Mouse (Mus musculus) hindbrain, embryonic 16.5 days (tissue): ENCODE data around the gene Csrp2. TPM values are rescaled to one million over a fixed set of nuclear protein-coding genes. Genes with fewer than 3 reads are reported as not detected.
A peak's percentile ranks its signal among the peaks of the same experiment; 100 is the strongest.

Source experiments
- ATAC-seq: fragments of 200-750 bp; cut with Nextera tagmentation; 2 replicates; pipeline ENCODE4 v1.8.0; 2017; ENCODE audit warnings: moderate TSS enrichment, moderate library complexity
- H3K27ac ChIP-seq: fragments of 300-500 bp; sonication (generic); 2 replicates; pipeline ENCODE4 v1.5.1; 2014; ENCODE audit warnings: low read depth, mild to moderate bottlenecking, control low read depth, low read length, moderate library complexity
- H3K27me3 ChIP-seq: fragments of 300-500 bp; sonication (generic); replicated peaks from 2 replicates; pipeline ENCODE4 v1.6.1; 2014; ENCODE audit warnings: low read length; ENCODE audit not compliant: control insufficient read depth, insufficient read depth
- H3K36me3 ChIP-seq: fragments of 300-500 bp; sonication (generic); 2 replicates; pipeline ENCODE4 v1.6.1; 2014; ENCODE audit warnings: mild to moderate bottlenecking, low read length, moderate library complexity, mixed read lengths; ENCODE audit not compliant: control insufficient read depth, insufficient read depth
- H3K4me1 ChIP-seq: fragments of 300-500 bp; sonication (generic); 2 replicates; pipeline ENCODE4 v1.6.1; 2014; ENCODE audit warnings: low read depth, low read length; ENCODE audit not compliant: control insufficient read depth, insufficient read depth
- H3K4me2 ChIP-seq: fragments of 300-500 bp; sonication (generic); 2 replicates; pipeline ENCODE4 v1.6.1; 2014; ENCODE audit warnings: mild to moderate bottlenecking, low read length, control low read depth, moderate library complexity
- H3K4me3 ChIP-seq: fragments of 300-500 bp; sonication (generic); 2 replicates; pipeline ENCODE4 v1.5.1; 2014; ENCODE audit warnings: mild to moderate bottlenecking, low read length, control low read depth, moderate library complexity
- H3K9ac ChIP-seq: fragments of 300-500 bp; sonication (generic); 2 replicates; pipeline ENCODE4 v1.6.1; 2014; ENCODE audit warnings: low read depth, mild to moderate bottlenecking, control low read depth, low read length, moderate library complexity
- H3K9me3 ChIP-seq: fragments of 300-500 bp; sonication (generic); 2 replicates; pipeline ENCODE4 v1.6.1; 2014; ENCODE audit warnings: mild to moderate bottlenecking, low read length, moderate library complexity; ENCODE audit not compliant: control insufficient read depth
- WGBS: fragments of 180-500 bp; shearing (Covaris S2); extraction: QIAGEN DNeasy Blood & Tissue Kit; methylation state at CpG from one replicate; pipeline ENCODE4 v1.1.7; 2014; 5-methylcytosine and 5-hydroxymethylcytosine counted together
- polyA plus RNA-seq: library from polyadenylated mRNA; unstranded; fragments of >200 nt; fragmentation: Nextera tagmentation; extraction: Ambion mirVana; gene quantifications from 2 replicates; pipeline ENCODE4 v1.2.1, GENCODE M21; 2015

Gene Csrp2
- polyA plus RNA-seq: 120 and 121 TPM in 2 replicates

DNA sequence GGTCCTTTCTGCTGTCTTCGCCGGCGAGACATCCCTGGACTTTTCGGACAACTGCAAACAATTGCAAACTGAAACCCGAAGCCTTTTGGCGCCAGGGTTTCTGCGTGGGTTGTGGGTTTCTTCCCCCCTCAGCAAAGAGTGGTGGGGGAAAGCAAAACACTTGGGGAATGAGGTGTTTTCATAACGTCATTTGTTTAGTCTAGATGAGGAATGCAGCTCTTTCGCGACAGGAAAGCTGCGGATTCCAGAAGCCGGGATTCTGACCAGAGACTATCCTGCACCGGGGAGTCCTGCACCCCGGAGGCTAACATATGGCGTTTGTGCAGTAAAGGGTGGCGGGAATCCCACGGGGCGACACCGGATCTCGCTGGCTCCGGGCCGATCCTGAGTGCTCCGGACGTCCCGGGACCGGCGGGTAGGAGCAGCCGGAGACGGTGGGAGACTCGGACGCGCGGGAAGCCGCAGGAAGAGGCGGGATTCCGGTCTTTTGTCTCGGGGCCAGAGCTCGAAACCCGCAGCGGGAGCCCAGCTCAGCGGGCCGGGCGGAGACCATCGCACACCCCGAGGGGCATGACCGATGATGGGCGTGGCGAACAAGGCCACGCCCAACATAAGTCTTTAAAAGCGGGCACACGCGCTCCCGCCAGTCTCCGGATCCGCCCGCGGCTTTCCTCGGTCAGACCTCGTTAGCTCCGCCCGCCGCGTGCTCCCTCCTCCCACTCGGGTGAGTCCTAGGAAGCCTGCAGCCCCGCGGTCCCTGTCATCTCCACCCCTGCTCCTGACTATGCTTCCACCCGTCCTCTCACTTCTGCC is at the start of gene Csrp2:
Csrp2 (plus strand) TSS at position 259 of the 813 bp plus-strand sequence.
- no peaks in the 10 kb centered on the region for H3K9me3 ChIP-seq
- WGBS: under 1% methylated on average over 67 of the region's 67 CpGs

DNA sequence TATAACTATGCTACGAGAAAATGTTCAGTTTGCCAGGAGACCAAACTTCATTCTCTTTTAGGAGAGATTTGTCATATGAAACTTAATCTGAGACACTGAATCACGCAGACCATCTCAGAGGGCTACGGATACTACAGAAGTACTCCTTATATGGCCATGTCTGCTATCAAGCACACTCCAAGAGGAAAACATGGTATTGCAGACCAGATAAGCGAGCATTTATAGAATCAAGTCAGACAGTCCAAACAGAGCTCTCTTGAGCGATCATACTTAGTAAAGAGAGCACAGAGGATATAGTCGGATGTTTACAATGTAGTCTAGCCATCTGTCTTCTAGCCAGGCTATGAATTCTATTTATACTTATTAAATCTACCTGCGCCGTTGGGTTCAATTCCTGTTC is 44.7 kb upstream of the Csrp2 start:
- no peaks in the 10 kb centered on the region; the same call in 1 of the 2 replicates for H3K27me3 ChIP-seq
- no peaks in the 10 kb centered on the region for H3K36me3 ChIP-seq
- no peak overlapping the region for H3K9ac ChIP-seq
- H3K4me3 ChIP-seq: no peak overlapping the region
- WGBS: 91% methylated on average over 8 of the region's 8 CpGs
- H3K27ac ChIP-seq: no peak overlapping the region
- H3K4me2 ChIP-seq: no peak overlapping the region
- ATAC-seq: no peak
- 0 out of 2 replicates have a peak, but pooled peaks cover 2% of the 10 kb centered on the region for H3K4me1 ChIP-seq
- H3K9me3 ChIP-seq: no peaks in the 10 kb centered on the region

More for the DNA sequence above, at the start of gene Csrp2:
- Histone ChIP-seq H3K27me3 (no peaks in the 10 kb centered on the region), H3K36me3 (no peaks in the 10 kb centered on the region), H3K9ac (peak within 1 kb of the TSS; percentile 88), H3K27ac (peak within 1 kb of the TSS; percentile 85), H3K4me2 (peak within 1 kb of the TSS; percentile 92), H3K4me1 (peaks cover 12% of the 10 kb centered on the region), H3K4me3 (peak within 1 kb of the TSS; percentile 74)
- ATAC-seq: peak; percentile 95

DNA sequence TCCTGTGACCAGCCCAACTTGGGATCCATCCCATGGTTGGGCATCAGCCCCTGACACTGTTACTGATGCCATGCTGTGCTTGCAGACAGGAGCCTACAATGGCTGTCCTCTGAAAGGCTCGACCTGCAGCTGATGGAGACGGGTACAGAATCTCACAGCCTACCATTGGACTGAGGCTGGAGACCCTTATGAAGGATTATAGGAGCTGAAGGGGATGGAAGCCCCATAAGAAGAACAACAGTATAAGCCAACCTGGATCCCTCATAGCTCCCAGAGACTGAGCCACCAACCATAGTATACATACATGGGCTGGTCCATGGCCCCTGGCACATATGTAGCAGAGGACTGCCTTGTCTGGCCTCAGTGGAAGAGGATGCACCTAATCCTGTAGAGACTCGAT is 42.6 kb upstream of the Csrp2 start:
- Histone ChIP-seq H3K27ac (no peak overlapping the region), H3K4me3 (no peak overlapping the region), H3K9ac (no peak overlapping the region), H3K9me3 (no peaks in the 10 kb centered on the region), H3K4me1 (0 out of 2 replicates have a peak, but pooled peaks cover 2% of the 10 kb centered on the region), H3K27me3 (no peaks in the 10 kb centered on the region; the same call in 1 of the 2 replicates), H3K36me3 (no peaks in the 10 kb centered on the region), H3K4me2 (no peak overlapping the region)
- WGBS: 95% methylated on average over 3 of the region's 3 CpGs
- no peak for ATAC-seq

DNA sequence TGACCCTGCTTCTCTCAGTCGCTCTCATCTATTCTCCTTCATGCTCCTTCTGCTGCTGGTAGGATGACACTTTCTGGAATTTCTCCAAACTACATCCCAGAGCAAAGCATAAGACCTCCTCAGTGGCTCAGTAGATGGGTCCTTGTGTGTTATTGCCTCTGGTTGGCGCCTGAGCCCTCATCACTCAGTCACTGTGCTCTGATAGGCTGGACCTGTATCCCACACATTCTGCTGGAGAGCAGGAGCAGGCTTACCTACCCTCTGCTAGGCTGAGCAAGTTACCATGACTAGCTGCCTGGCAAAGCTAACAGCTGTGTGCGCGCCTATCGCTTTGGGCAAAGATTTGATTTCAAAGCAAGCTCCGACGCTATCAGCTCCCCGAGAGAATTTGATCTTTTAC is 41.7 kb upstream of the Csrp2 start:
- Histone ChIP-seq H3K27ac (no peak overlapping the region), H3K4me1 (0 out of 2 replicates have a peak, but pooled peaks cover 2% of the 10 kb centered on the region), H3K4me3 (no peak overlapping the region), H3K4me2 (no peak overlapping the region), H3K9me3 (no peaks in the 10 kb centered on the region), H3K9ac (no peak overlapping the region), H3K36me3 (no peaks in the 10 kb centered on the region), H3K27me3 (no peaks in the 10 kb centered on the region; the same call in 1 of the 2 replicates)
- no peak for ATAC-seq
- 85% methylated on average over 8 of the region's 8 CpGs for WGBS

DNA sequence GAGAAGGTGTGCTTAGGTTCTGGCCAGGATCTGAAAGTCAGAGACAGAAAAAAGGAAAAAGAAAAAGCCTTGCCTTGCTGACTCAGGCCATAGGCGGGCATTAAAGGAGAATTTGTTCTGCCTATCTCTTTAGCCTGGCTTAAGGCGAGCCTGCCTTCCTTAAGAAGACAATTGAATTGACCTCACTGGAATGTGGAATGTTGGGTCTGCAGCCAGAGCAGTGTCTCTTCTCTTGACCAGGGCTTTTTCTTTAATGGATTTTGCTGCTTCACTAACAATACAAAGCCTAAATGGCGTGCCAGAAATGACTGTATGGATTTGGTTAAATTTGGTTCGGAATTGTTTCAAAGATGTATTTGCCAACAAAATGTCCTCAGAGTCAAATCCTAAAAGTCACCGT is 40.9 kb upstream of the Csrp2 start:
- Histone ChIP-seq H3K27ac (no peak overlapping the region), H3K36me3 (no peaks in the 10 kb centered on the region), H3K9ac (no peak overlapping the region), H3K4me1 (0 out of 2 replicates have a peak, but pooled peaks cover 2% of the 10 kb centered on the region), H3K9me3 (no peaks in the 10 kb centered on the region), H3K4me3 (no peak overlapping the region), H3K4me2 (no peak overlapping the region), H3K27me3 (no peaks in the 10 kb centered on the region; the same call in 1 of the 2 replicates)
- WGBS: 40% methylated on average over 5 of the region's 5 CpGs
- no peak for ATAC-seq

DNA sequence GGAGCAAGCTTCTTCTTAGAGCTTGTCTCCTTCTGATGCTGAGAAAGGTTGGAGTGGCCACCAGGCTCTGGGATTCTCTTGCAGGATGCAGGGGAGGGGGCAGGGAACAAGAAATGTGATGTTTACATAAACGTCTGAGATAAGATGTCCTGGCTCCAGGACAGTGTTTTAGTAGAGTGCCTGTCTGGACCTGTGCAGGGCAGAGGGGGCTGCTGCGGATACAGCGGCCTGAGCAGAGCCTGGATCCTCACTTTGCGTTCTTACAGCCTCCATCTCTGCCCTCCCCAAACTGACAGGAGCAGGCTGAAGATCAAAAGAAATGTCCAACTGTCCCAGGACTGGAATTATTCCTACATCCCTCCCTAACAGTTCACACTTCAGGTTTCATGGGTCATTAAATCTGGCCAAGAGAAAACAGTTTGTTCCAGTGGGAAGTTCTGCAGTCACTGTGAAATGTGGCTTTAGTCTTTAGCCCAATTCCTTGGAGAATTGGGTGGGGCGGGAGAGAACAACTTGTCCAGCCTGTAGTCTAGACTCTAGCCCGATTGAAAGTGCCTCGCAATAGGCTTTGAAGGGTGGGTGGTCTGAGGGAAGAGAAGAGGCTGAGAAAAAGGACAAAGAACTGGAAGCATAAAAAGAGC is 40.0 kb upstream of the Csrp2 start:
- no peaks in the 10 kb centered on the region for H3K9me3 ChIP-seq
- no peaks in the 10 kb centered on the region for H3K36me3 ChIP-seq
- no peak overlapping the region for H3K27ac ChIP-seq
- no peaks in the 10 kb centered on the region; the same call in 1 of the 2 replicates for H3K27me3 ChIP-seq
- H3K4me1 ChIP-seq: 0 out of 2 replicates have a peak, but pooled peaks cover 2% of the 10 kb centered on the region
- no peak overlapping the region for H3K4me2 ChIP-seq
- H3K9ac ChIP-seq: no peak overlapping the region
- H3K4me3 ChIP-seq: no peak overlapping the region
- 31% methylated on average over 7 of the region's 7 CpGs for WGBS
- ATAC-seq: no peak

DNA sequence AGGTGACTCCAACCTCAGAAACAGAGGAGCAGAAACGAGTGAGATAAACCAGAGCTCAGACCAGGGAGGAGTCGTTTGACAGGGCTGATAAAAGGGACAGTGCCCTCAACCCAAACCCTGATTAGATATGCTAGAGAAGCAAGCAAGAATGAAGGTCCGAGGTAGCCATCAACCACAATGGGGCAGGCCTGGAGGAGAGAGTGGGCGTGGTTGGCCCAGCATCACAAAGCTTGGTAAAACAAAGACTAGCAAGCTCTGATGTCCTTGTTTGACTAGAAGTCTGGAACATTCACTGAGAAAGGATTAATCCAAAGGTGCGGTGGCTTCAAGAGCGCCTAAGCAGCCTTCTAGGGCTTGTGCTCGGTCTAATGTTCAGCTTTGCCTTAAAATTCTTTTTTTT is 38.2 kb upstream of the Csrp2 start:
- Histone ChIP-seq H3K36me3 (no peaks in the 10 kb centered on the region), H3K4me2 (no peak overlapping the region), H3K9me3 (no peaks in the 10 kb centered on the region), H3K27me3 (no peaks in the 10 kb centered on the region; the same call in 1 of the 2 replicates), H3K9ac (no peak overlapping the region), H3K27ac (no peak overlapping the region), H3K4me3 (no peak overlapping the region), H3K4me1 (0 out of 2 replicates have a peak, but pooled peaks cover 2% of the 10 kb centered on the region)
- ATAC-seq: no peak
- WGBS: 64% methylated on average over 7 of the region's 7 CpGs

DNA sequence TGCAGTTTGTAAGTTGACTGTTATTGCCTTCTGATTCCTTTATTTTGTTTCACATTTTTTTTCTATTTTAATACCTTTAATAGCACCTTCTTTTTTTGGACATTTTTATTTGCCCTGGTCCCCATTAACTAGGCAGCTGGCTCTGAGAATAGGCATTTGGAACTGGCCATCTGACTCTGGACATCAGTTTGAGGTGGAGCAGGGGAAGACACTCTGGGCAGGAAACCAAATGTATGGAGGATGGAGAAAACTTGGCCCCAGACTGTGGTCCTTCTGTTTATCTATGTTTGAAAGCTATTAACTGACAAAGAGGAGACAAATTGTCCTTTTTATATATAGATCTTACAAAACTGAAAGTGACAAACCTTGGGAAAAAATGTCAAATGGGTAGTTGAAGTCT is 36.9 kb upstream of the Csrp2 start:
- Histone ChIP-seq H3K36me3 (no peaks in the 10 kb centered on the region), H3K4me2 (no peak overlapping the region), H3K4me1 (0 out of 2 replicates have a peak, but pooled peaks cover 2% of the 10 kb centered on the region), H3K4me3 (no peak overlapping the region), H3K9ac (no peak overlapping the region), H3K27ac (no peak overlapping the region), H3K27me3 (no peaks in the 10 kb centered on the region; the same call in 1 of the 2 replicates), H3K9me3 (no peaks in the 10 kb centered on the region)
- no peak for ATAC-seq

DNA sequence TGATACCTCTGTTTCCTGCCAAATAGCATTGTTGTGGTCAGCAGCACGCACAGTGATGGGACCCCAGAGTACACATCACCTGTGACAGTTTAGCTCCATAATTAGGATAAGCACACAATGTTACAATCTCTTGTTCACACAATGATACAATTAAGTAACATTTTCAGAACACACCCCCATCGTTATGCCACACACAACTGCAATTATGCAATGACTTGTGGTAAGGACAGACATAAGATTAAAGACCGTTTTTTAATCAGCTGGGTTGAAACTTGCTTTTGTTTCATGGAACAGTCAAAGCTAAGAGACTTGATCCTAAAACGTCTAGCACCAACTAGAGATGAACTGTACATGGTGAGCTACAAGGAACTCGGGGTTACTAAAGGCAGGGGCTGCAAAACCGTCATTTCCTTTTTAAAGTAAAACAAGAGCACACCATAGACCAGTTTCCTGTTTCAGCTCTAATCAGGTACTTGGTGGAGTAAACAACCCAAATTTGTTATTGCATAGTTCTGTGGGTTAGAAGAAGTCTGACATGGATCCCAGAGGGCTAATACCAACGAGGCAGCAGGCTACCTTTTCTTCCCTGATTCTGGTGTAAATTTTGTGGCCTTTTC is 28.8 kb upstream of the Csrp2 start:
- Histone ChIP-seq H3K4me3 (no peak overlapping the region), H3K36me3 (no peaks in the 10 kb centered on the region), H3K27ac (no peak overlapping the region), H3K4me1 (no peaks in the 10 kb centered on the region), H3K9me3 (peaks cover 2% of the 10 kb centered on the region), H3K27me3 (no peaks in the 10 kb centered on the region), H3K4me2 (no peak overlapping the region), H3K9ac (no peak overlapping the region)
- ATAC-seq: no peak
- WGBS: 76% methylated on average over 7 of the region's 7 CpGs
